Mouse (Mus musculus) heart, postnatal 0 days (tissue): ENCODE data around the gene S100a4. TPM values are rescaled to one million over a fixed set of nuclear protein-coding genes. Genes with fewer than 3 reads are reported as not detected.

Experiments used
- ATAC-seq: fragments of 200-750 bp; cut with Nextera tagmentation; 2 replicates; pipeline ENCODE4 v1.8.0; 2017; ENCODE audit warnings: low read depth, moderate number of reproducible peaks, moderate library complexity; ENCODE audit not compliant: insufficient read depth
- DNase-seq: peaks from one replicate; pipeline ENCODE4 v3.0.0-alpha.2; 2016; ENCODE audit warnings: low spot score
- H3K27ac ChIP-seq: fragments of 300-500 bp; sonication (generic); 2 replicates; pipeline ENCODE4 v1.5.1; 2014; ENCODE audit warnings: low read depth, mild to moderate bottlenecking
- H3K27me3 ChIP-seq: fragments of 300-500 bp; sonication (generic); 2 replicates; pipeline ENCODE4 v1.6.1; 2014; ENCODE audit warnings: low read length, mixed read lengths; ENCODE audit not compliant: control insufficient read depth, insufficient read depth
- H3K36me3 ChIP-seq: fragments of 300-500 bp; sonication (generic); replicated peaks from 2 replicates; pipeline ENCODE4 v1.6.1; 2014; ENCODE audit warnings: low read length, mixed read lengths; ENCODE audit not compliant: control insufficient read depth, insufficient read depth
- H3K4me1 ChIP-seq: fragments of 300-500 bp; sonication (generic); 2 replicates; pipeline ENCODE4 v1.6.1; 2014; ENCODE audit warnings: antibody characterized with exemption; ENCODE audit not compliant: control insufficient read depth, insufficient read depth
- H3K4me2 ChIP-seq: fragments of 300-500 bp; sonication (generic); 2 replicates; pipeline ENCODE4 v1.6.1; 2014; ENCODE audit warnings: low read depth, mild to moderate bottlenecking, low read length, moderate library complexity
- H3K4me3 ChIP-seq: fragments of 300-500 bp; sonication (generic); 2 replicates; pipeline ENCODE4 v1.5.1; 2014; ENCODE audit warnings: low read depth, low read length
- H3K9ac ChIP-seq: fragments of 300-500 bp; sonication (generic); replicated peaks from 2 replicates; pipeline ENCODE4 v1.6.1; 2014; ENCODE audit warnings: low read depth, low read length, mixed read lengths
- H3K9me3 ChIP-seq: fragments of 300-500 bp; sonication (generic); replicated peaks from 2 replicates; pipeline ENCODE4 v1.6.1; 2016; ENCODE audit warnings: low read length; ENCODE audit not compliant: control insufficient read depth
- CTCF ChIP-seq: IDR thresholded peaks from 2 replicates; pipeline ENCODE4 v1.5.1; 2016; ENCODE audit warnings: antibody characterized with exemption, control low read depth, low read depth
- EP300 ChIP-seq: IDR thresholded peaks from 2 replicates; pipeline ENCODE4 v1.6.1; 2016; ENCODE audit warnings: antibody characterized with exemption, low read depth
- WGBS: fragments of 180-500 bp; shearing (Covaris S2); extraction: QIAGEN DNeasy Blood & Tissue Kit; methylation state at CpG from one replicate; pipeline ENCODE4 v1.1.7; 2014; 5-methylcytosine and 5-hydroxymethylcytosine counted together
- polyA plus RNA-seq: library from polyadenylated mRNA; unstranded; fragments of >200 nt; fragmentation: Nextera tagmentation; extraction: Ambion mirVana; gene quantifications from 2 replicates; pipeline ENCODE4 v1.2.1, GENCODE M21; 2015
- total RNA-seq: library from RNA; depleted of rRNA; stranded (reverse); fragments of >200 nt; gene quantifications from 2 replicates; pipeline ENCODE4 v1.2.3, GENCODE M21; 2014; ENCODE audit warnings: low replicate concordance

The S100a4 gene
- total and polyA plus RNA-seq, 2 experiments from 2014 or later, result 1.3 to 4.8 TPM

DNA sequence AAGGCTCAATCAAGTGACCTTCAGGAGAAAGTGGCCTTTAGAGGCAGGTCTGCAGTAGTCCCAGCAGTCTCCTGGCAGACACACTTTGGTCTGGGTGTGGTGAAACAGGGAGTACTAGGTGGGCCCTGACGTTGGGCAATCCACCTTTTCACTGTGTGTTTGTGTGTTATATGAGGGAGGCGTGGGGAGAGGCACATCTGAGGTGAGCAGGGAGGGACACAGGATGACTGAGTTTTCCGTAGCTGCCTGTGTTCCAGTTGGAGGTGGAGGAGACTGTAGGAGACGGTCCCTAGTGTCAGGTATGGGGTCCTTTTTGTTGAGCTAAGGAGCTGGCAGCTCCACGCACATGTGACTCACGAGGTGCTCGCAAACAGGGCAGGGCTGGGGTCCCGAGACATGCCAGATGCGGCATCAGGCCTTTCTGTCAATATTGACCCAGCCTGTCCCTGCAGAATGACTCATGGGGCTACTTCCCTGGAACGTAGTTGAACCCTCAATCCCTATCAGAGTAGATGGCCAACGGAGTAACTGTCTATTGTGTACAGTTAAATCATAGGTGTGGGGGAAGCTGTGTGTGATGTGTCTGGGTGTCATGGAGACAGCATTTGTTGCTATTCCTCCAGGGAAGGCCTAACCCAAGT lies 11.2 kb downstream of the S100a4 start:
- WGBS, result 75% methylated on average over 11 of the region's 11 CpGs
- DNase-seq (no peak), ATAC-seq (no peak)
- no peaks in the 10 kb centered on the region for H3K27me3 ChIP-seq
- no peaks in the 10 kb centered on the region for H3K36me3 ChIP-seq
- H3K4me2 ChIP-seq, result peak overlapping the region; percentile 18; the same call in 1 of the 2 replicates
- TF ChIP-seq EP300 (no peak), CTCF (no peak)
- H3K4me3 ChIP-seq, result no peak overlapping the region
- no peaks in the 10 kb centered on the region for H3K9me3 ChIP-seq
- H3K27ac ChIP-seq, result no peak overlapping the region
- H3K4me1 ChIP-seq, result peaks cover 13% of the 10 kb centered on the region; the same call in 1 of the 2 replicates
- H3K9ac ChIP-seq, result no peak overlapping the region

DNA sequence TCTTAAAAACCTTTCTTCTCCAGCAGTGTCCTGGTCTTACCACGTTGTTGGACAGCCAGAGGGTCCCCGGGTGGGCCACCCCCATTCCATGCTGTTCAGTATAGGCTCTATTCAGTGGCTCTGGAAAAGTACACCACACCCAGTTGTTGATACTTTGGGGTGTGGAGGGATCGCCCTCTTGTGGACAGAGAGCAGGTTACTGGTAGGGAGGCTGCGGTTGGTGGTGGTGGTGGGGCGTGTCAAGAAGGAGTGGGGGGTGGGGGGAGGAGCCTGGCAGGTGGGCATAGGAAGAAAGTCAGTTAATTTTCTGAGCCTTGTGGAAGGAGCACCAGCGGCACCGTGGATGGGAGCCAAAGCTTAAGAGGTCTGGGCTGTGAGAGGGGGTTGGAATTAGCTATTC lies 11.8 kb downstream of the S100a4 start:
- DNase-seq (peak; percentile 81), ATAC-seq (peak; percentile 74)
- TF ChIP-seq CTCF (peak; percentile 89), EP300 (no peak)
- 2% methylated on average over 7 of the region's 7 CpGs for WGBS
- Histone ChIP-seq H3K4me2 (peak overlapping the region; percentile 18; the same call in 1 of the 2 replicates), H3K27ac (no peak overlapping the region), H3K9me3 (no peaks in the 10 kb centered on the region), H3K4me1 (peaks cover 13% of the 10 kb centered on the region; the same call in 1 of the 2 replicates), H3K4me3 (no peak overlapping the region), H3K9ac (no peak overlapping the region), H3K27me3 (no peaks in the 10 kb centered on the region), H3K36me3 (no peaks in the 10 kb centered on the region)

DNA sequence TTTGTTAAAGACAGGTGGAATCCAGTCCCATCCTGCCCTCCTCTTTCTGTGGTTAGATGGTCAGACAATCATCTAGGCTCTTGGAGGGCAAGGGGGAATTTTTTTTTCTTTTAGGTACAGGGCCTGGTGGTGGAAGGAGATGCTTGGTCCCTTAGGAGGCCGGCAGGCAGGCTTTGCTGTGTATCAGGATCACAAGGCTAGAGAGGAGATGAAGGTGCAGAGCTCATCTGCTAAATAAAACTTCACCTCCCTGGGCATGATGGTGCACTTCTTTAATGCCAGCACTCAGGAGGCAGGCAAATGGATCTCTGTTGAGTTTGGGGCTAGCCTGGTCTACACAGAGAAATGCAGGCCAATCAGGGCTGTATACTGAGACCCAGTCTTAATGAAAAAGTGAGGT lies 12.3 kb downstream of the S100a4 start:
- no peak overlapping the region for H3K27ac ChIP-seq
- H3K27me3 ChIP-seq, result no peaks in the 10 kb centered on the region
- no peak for ATAC-seq
- no peak overlapping the region for H3K9ac ChIP-seq
- peaks cover 13% of the 10 kb centered on the region; the same call in 1 of the 2 replicates for H3K4me1 ChIP-seq
- H3K36me3 ChIP-seq, result no peaks in the 10 kb centered on the region
- no peak for TF ChIP-seq EP300
- TF ChIP-seq CTCF, result no peak
- 52% methylated on average over 1 of the region's 1 CpGs for WGBS
- DNase-seq, result no peak
- H3K9me3 ChIP-seq, result no peaks in the 10 kb centered on the region
- H3K4me2 ChIP-seq, result no peak overlapping the region
- H3K4me3 ChIP-seq, result no peak overlapping the region

DNA sequence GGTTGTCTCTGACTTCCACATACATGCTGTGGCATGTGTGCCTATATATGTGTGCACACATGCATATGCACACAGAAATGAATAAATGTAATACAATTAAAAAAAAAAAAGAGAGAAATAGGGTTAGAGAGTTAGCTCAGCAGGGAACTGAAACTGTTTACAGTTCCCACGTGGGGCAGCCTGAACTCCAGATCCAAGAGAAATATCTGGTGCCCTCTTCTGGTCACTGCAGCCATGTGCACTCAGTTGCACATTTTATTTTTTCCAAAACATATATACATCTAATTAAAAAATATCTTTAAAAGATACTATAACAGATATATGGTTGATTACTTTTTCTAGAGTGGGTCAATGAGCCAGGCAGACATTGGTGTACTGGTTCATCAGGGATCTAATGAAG lies 14.0 kb downstream of the S100a4 start:
- 7% methylated on average over 1 of the region's 1 CpGs for WGBS
- Histone ChIP-seq H3K27ac (no peak overlapping the region), H3K4me1 (peaks cover 13% of the 10 kb centered on the region; the same call in 1 of the 2 replicates), H3K27me3 (no peaks in the 10 kb centered on the region), H3K4me3 (no peak overlapping the region), H3K36me3 (no peaks in the 10 kb centered on the region), H3K4me2 (no peak overlapping the region), H3K9ac (no peak overlapping the region), H3K9me3 (no peaks in the 10 kb centered on the region)
- no peak for TF ChIP-seq CTCF
- no peak for TF ChIP-seq EP300
- ATAC-seq, result no peak
- DNase-seq, result no peak

DNA sequence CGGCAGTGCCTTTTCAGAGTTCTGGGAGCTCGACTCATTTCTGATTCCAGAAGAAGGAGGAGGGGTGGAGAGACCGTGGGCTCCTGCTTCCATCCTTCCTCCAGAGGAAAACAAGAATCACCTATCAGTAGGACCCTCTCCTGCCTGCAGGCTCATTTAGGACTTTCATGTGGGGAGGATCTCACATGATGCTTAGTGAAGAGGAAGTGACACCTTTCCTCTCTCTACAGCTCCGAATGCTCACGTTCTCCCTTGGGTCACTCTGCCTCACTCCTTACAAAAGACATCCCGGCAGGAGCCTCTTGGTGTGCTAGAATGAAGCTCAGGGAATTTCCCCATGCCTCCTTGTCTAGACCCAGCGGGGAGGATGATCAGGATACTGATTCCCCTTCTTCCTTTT lies 18.0 kb downstream of the S100a4 start:
- WGBS, result 29% methylated on average over 7 of the region's 7 CpGs
- ATAC-seq (no peak), DNase-seq (no peak)
- Histone ChIP-seq H3K4me3 (no peak overlapping the region), H3K27ac (no peak overlapping the region), H3K36me3 (no peaks in the 10 kb centered on the region), H3K4me2 (no peak overlapping the region), H3K9me3 (no peaks in the 10 kb centered on the region), H3K9ac (no peak overlapping the region), H3K27me3 (no peaks in the 10 kb centered on the region), H3K4me1 (0 out of 2 replicates have a peak, but pooled peaks cover 10% of the 10 kb centered on the region)
- TF ChIP-seq EP300 (no peak), CTCF (no peak)
